ENCODE assay signal across 8 mouse cellular contexts in genomic region chr2:118499135-118499961, GRCm38 (mm10). TPM values are rescaled to one million over a fixed set of nuclear protein-coding genes. Genes with fewer than 3 reads are reported as not detected.
A peak's percentile ranks its signal among the peaks of the same experiment; 100 is the strongest.
DNase-seq lines count a peak whose midpoint lies in the region; ATAC-seq lines count a peak whose summit lies in the region.

No protein-coding gene starts in this region.

- H3K36me3 ChIP-seq in lung, embryonic 15.5 days: no peaks in the 10 kb centered on the region
- H3K36me3 ChIP-seq in embryonic facial prominence, embryonic 11.5 days (replicated peaks; ENCODE audit: control insufficient read depth, insufficient read depth, low read depth, low read length): no peaks in the 10 kb centered on the region
- H3K36me3 ChIP-seq in heart, embryonic 15.5 days: no peaks in the 10 kb centered on the region
- no peaks in the 10 kb centered on the region for H3K36me3 ChIP-seq in midbrain, embryonic 16.5 days (ENCODE audit: control insufficient read depth, insufficient read depth, low read length)

- no peak overlapping the region for H3K27ac ChIP-seq in lung, embryonic 15.5 days
- H3K27ac ChIP-seq in embryonic facial prominence, embryonic 11.5 days (replicated peaks; ENCODE audit: low read depth, low read length): peak overlapping the region; percentile 32; the same call in 1 of the 2 replicates
- H3K27ac ChIP-seq in heart, embryonic 15.5 days: peak overlapping the region; percentile 54
- no peak overlapping the region for H3K27ac ChIP-seq in midbrain, embryonic 16.5 days (ENCODE audit: low read length)

- H3K9ac ChIP-seq in lung, embryonic 15.5 days: no peak overlapping the region
- no peak overlapping the region for H3K9ac ChIP-seq in embryonic facial prominence, embryonic 11.5 days (replicated peaks; ENCODE audit: low read length)
- H3K9ac ChIP-seq in heart, embryonic 15.5 days: no peak overlapping the region
- H3K9ac ChIP-seq in midbrain, embryonic 16.5 days (ENCODE audit: low read depth, low read length): 0 out of 2 replicates have a peak overlapping the region, but pooled peaks have one; percentile 28

- H3K4me3 ChIP-seq in lung, embryonic 15.5 days: no peak overlapping the region
- H3K4me3 ChIP-seq in embryonic facial prominence, embryonic 11.5 days (ENCODE audit: low read depth, low read length): no peak overlapping the region
- H3K4me3 ChIP-seq in heart, embryonic 15.5 days: no peak overlapping the region
- no peak overlapping the region for H3K4me3 ChIP-seq in midbrain, embryonic 16.5 days (ENCODE audit: low read depth, low read length)

- ATAC-seq in lung, embryonic 15.5 days (ENCODE audit: borderline replicate concordance, extremely low read depth, low FRiP score, low TSS enrichment): 0 out of 2 replicates have a peak, but pooled peaks have one; percentile 46
- ATAC-seq in embryonic facial prominence, embryonic 11.5 days (replicated peaks; ENCODE audit: insufficient number of reproducible peaks, low FRiP score, low TSS enrichment, low read depth): peak; percentile 75
- ATAC-seq in heart, embryonic 15.5 days (replicated peaks; ENCODE audit: insufficient number of reproducible peaks, insufficient read depth, low FRiP score, low read depth): peak; percentile 66; the same call in 1 of the 2 replicates
- ATAC-seq in midbrain, embryonic 16.5 days: no peak; the same call in 1 of the 2 replicates

- no peaks in the 10 kb centered on the region for H3K9me3 ChIP-seq in lung, embryonic 15.5 days
- H3K9me3 ChIP-seq in embryonic facial prominence, embryonic 11.5 days (replicated peaks; ENCODE audit: control insufficient read depth, low read length): no peaks in the 10 kb centered on the region
- H3K9me3 ChIP-seq in heart, embryonic 15.5 days (replicated peaks): no peaks in the 10 kb centered on the region
- H3K9me3 ChIP-seq in midbrain, embryonic 16.5 days (replicated peaks; ENCODE audit: control insufficient read depth, low read length, poor library complexity, severe bottlenecking): no peaks in the 10 kb centered on the region

- 42% methylated on average over 20 of the region's 20 CpGs for WGBS in lung, embryonic 15.5 days
- WGBS in embryonic facial prominence, embryonic 11.5 days: 38% methylated on average over 20 of the region's 20 CpGs
- WGBS in heart, embryonic 15.5 days: 43% methylated on average over 20 of the region's 20 CpGs
- WGBS in midbrain, embryonic 16.5 days: 41% methylated on average over 19 of the region's 20 CpGs

- peaks cover 16% of the 10 kb centered on the region; the same call in 1 of the 2 replicates for H3K4me1 ChIP-seq in lung, embryonic 15.5 days
- peaks cover 11% of the 10 kb centered on the region for H3K4me1 ChIP-seq in embryonic facial prominence, embryonic 11.5 days (ENCODE audit: control insufficient read depth, insufficient read depth, low read length)
- H3K4me1 ChIP-seq in heart, embryonic 15.5 days (replicated peaks): no peaks in the 10 kb centered on the region; the same call in 1 of the 2 replicates
- no peaks in the 10 kb centered on the region; the same call in 1 of the 2 replicates for H3K4me1 ChIP-seq in midbrain, embryonic 16.5 days (ENCODE audit: control insufficient read depth, insufficient read depth, low read length)

- H3K27me3 ChIP-seq in lung, embryonic 15.5 days: no peaks in the 10 kb centered on the region
- H3K27me3 ChIP-seq in embryonic facial prominence, embryonic 11.5 days (ENCODE audit: control insufficient read depth, insufficient read depth, low read length): no peaks in the 10 kb centered on the region
- no peaks in the 10 kb centered on the region for H3K27me3 ChIP-seq in heart, embryonic 15.5 days
- no peaks in the 10 kb centered on the region for H3K27me3 ChIP-seq in midbrain, embryonic 16.5 days (ENCODE audit: control insufficient read depth, insufficient read depth, low read depth, low read length)

- no peak for DNase-seq in lung, postnatal 14 days
- peak; percentile 61 for DNase-seq in embryonic facial prominence, embryonic 11.5 days (ENCODE audit: low spot score)
- no peak for DNase-seq in urinary bladder, adult 18-20 months (ENCODE audit: low spot score in 2 of 2)
- no peak for DNase-seq in layer of hippocampus, adult 8-10 months (ENCODE audit: low spot score in 2 of 2)
- no peak for DNase-seq in spleen, adult 12 weeks (ENCODE audit: low spot score)

- no peak overlapping the region for H3K4me2 ChIP-seq in lung, embryonic 15.5 days
- H3K4me2 ChIP-seq in embryonic facial prominence, embryonic 11.5 days (ENCODE audit: low read depth, low read length): peak overlapping the region; percentile 22
- H3K4me2 ChIP-seq in heart, embryonic 15.5 days: no peak overlapping the region
- H3K4me2 ChIP-seq in midbrain, embryonic 16.5 days (ENCODE audit: low read length): no peak overlapping the region

RNA-seq across cellular contexts. Expression of gene Srp14, which starts 19.8 kb away (rescaled TPM):
- polyA plus RNA-seq in lung, embryonic 15.5 days (2015; fragmentation: Nextera tagmentation; extraction: Ambion mirVana): 238 and 244 TPM in 2 replicates
- polyA plus RNA-seq in embryonic facial prominence, embryonic 11.5 days (2014; fragmentation: Nextera tagmentation; extraction: Ambion mirVana): 244 and 259 TPM in 2 replicates
- 194 and 204 TPM in 2 replicates for polyA plus RNA-seq in heart, embryonic 15.5 days (2015; fragmentation: Nextera tagmentation; extraction: Ambion mirVana)
- 306 and 312 TPM in 2 replicates for polyA plus RNA-seq in midbrain, embryonic 16.5 days (2015; fragmentation: Nextera tagmentation; extraction: Ambion mirVana)
- 100 to 1,000 TPM; 174 to 183 (median 182) TPM for total RNA-seq in layer of hippocampus, adult 8-10 months (2022)

RNA-seq across cellular contexts. Expression of gene Bmf, which starts 50.1 kb away (rescaled TPM):
- 5.5 and 8.5 TPM in 2 replicates for polyA plus RNA-seq in lung, embryonic 15.5 days (2015; fragmentation: Nextera tagmentation; extraction: Ambion mirVana)
- 5.0 and 5.1 TPM in 2 replicates for polyA plus RNA-seq in embryonic facial prominence, embryonic 11.5 days (2014; fragmentation: Nextera tagmentation; extraction: Ambion mirVana)
- 1.9 and 3.8 TPM in 2 replicates for polyA plus RNA-seq in heart, embryonic 15.5 days (2015; fragmentation: Nextera tagmentation; extraction: Ambion mirVana)
- 1.2 and 2.0 TPM in 2 replicates for polyA plus RNA-seq in midbrain, embryonic 16.5 days (2015; fragmentation: Nextera tagmentation; extraction: Ambion mirVana)
- 1 to 10 TPM; 2.0 to 8.6 (median 4.1) TPM for total RNA-seq in layer of hippocampus, adult 8-10 months (2022)

Comparison
In these comparisons a context has a peak if more than half of its experiments do, and no peak if none do; other contexts are left out.
1. H3K27ac ChIP-seq: peak in embryonic facial prominence, embryonic 11.5 days (single experiment) and heart, embryonic 15.5 days (single experiment); none in lung, embryonic 15.5 days (single experiment) and midbrain, embryonic 16.5 days (single experiment).